Mouse (Mus musculus): ENCODE results near the gene Setx.

GRCm38 (mm10) chr2:29130118-29130899 lies 6.3 kb downstream of the Setx start:
- no peak for TF ChIP-seq CTCF (IDR thresholded peaks at IDR 0.05; ENCODE audit: low read depth)
- TF ChIP-seq EP300 (IDR thresholded peaks at IDR 0.05; ENCODE audit: low read depth) = no peak

Data from heart, postnatal 0 days (tissue).